Mouse (Mus musculus) embryonic facial prominence, embryonic 11.5 days (tissue): ENCODE results near the gene Vmn1r61. TPM values are rescaled to one million over a fixed set of nuclear protein-coding genes. Genes with fewer than 3 reads are reported as not detected.

Experiments used
- ATAC-seq: fragments of 200-750 bp; cut with Nextera tagmentation; replicated peaks from 2 replicates; pipeline ENCODE4 v1.8.0; 2017; ENCODE audit warnings: low read depth; ENCODE audit not compliant: insufficient number of reproducible peaks, low FRiP score, low TSS enrichment
- DNase-seq: peaks from one replicate; pipeline ENCODE4 v3.0.0-alpha.2; 2015; ENCODE audit warnings: low spot score
- H3K27ac ChIP-seq: fragments of 300-500 bp; sonication (generic); replicated peaks from 2 replicates; pipeline ENCODE4 v1.5.1; 2014; ENCODE audit warnings: mild to moderate bottlenecking, low read depth, low read length, control low read depth
- H3K27me3 ChIP-seq: fragments of 300-500 bp; sonication (generic); 2 replicates; pipeline ENCODE4 v1.6.1; 2014; ENCODE audit warnings: mild to moderate bottlenecking, low read length, moderate library complexity, mixed read lengths; ENCODE audit not compliant: control insufficient read depth, insufficient read depth
- H3K36me3 ChIP-seq: fragments of 300-500 bp; sonication (generic); replicated peaks from 2 replicates; pipeline ENCODE4 v1.6.1; 2014; ENCODE audit warnings: low read depth, mild to moderate bottlenecking, low read length, moderate library complexity, mixed read lengths; ENCODE audit not compliant: control insufficient read depth, insufficient read depth
- H3K4me1 ChIP-seq: fragments of 300-500 bp; sonication (generic); 2 replicates; pipeline ENCODE4 v1.6.1; 2014; ENCODE audit warnings: low read length, mixed read lengths; ENCODE audit not compliant: control insufficient read depth, insufficient read depth
- H3K4me2 ChIP-seq: fragments of 300-500 bp; sonication (generic); 2 replicates; pipeline ENCODE4 v1.6.1; 2014; ENCODE audit warnings: low read depth, mild to moderate bottlenecking, control low read depth, low read length, moderate library complexity
- H3K4me3 ChIP-seq: fragments of 300-500 bp; sonication (generic); 2 replicates; pipeline ENCODE4 v1.5.1; 2014; ENCODE audit warnings: low read depth, low read length, control low read depth
- H3K9ac ChIP-seq: fragments of 300-500 bp; sonication (generic); replicated peaks from 2 replicates; pipeline ENCODE4 v1.6.1; 2014; ENCODE audit warnings: mild to moderate bottlenecking, control low read depth, low read length
- H3K9me3 ChIP-seq: fragments of 300-500 bp; sonication (generic); replicated peaks from 2 replicates; pipeline ENCODE4 v1.6.1; 2016; ENCODE audit warnings: mild to moderate bottlenecking, low read length, inconsistent platforms, mixed read lengths; ENCODE audit not compliant: control insufficient read depth
- polyA plus RNA-seq: library from polyadenylated mRNA; unstranded; fragments of >200 nt; fragmentation: Nextera tagmentation; extraction: Ambion mirVana; gene quantifications from 2 replicates; pipeline ENCODE4 v1.2.1, GENCODE M21; 2014

Gene Vmn1r61
- polyA plus RNA-seq: not detected in 2 replicates

DNA sequence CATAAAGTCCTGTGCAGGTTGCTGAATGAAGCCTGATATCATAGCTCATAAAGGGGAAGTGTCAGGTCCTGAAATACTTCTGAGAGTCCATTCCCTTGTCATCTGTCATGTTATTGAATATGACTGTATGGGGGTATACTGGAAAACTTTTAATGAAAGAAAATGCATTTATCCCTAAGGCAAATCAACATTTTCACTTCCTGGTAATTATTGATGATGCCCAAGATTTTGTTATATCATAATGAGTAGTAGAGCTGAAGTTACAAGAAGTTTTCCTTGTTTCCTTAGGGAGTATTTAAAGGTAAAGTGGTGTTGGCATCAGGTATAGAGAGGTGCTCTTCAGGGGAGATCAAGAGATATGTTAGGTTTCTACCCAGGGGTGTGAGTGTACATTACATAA lies at the start of gene Vmn1r61:
Gene Vmn1r61 (minus strand): TSS at position 101 of the 400 bp plus-strand sequence.
- Histone ChIP-seq H3K27ac (no peak within 1 kb of the TSS), H3K4me3 (no peak within 1 kb of the TSS), H3K27me3 (no peaks in the 10 kb centered on the region), H3K9ac (no peak within 1 kb of the TSS), H3K9me3 (no peaks in the 10 kb centered on the region), H3K4me1 (no peaks in the 10 kb centered on the region), H3K36me3 (no peaks in the 10 kb centered on the region), H3K4me2 (no peak within 1 kb of the TSS)
- no peak for DNase-seq
- no peak for ATAC-seq

Other genes starting within 250 kb of the Vmn1r61 start
- not detected in 2 replicates for gene Vmn1r58, start 199.9 kb downstream of the Vmn1r61 start, polyA plus RNA-seq
- not detected in 2 replicates for gene Vmn1r59, start 156.5 kb downstream of the Vmn1r61 start, polyA plus RNA-seq
- gene Vmn2r28, start 119.3 kb downstream of the Vmn1r61 start, polyA plus RNA-seq: not detected in 2 replicates
- not detected in 2 replicates for gene Vmn1r60, start 66.0 kb downstream of the Vmn1r61 start, polyA plus RNA-seq
- gene Vmn1r62, start 60.3 kb upstream of the Vmn1r61 start, polyA plus RNA-seq: not detected in 2 replicates
- gene Vmn1r63, start 192.2 kb upstream of the Vmn1r61 start, polyA plus RNA-seq: not detected in 2 replicates